Mouse (Mus musculus) kidney, postnatal 25 days (tissue): ENCODE measurements at regions not wholly inside any gene's neighbourhood (a gene's known extent, or its start where the extent isn't known, plus 50 kb on each side); places are given as distances from the start of the nearest gene placed in this dataset.
A peak's percentile ranks its signal among the peaks of the same experiment; 100 is the strongest.

ENCODE experiments used
- DNase-seq, 2 experiments: peaks; one replicate each; pipeline ENCODE4 v3.0.0; 2021; ENCODE audit warnings: mixed read lengths in 2 of 2

DNA sequence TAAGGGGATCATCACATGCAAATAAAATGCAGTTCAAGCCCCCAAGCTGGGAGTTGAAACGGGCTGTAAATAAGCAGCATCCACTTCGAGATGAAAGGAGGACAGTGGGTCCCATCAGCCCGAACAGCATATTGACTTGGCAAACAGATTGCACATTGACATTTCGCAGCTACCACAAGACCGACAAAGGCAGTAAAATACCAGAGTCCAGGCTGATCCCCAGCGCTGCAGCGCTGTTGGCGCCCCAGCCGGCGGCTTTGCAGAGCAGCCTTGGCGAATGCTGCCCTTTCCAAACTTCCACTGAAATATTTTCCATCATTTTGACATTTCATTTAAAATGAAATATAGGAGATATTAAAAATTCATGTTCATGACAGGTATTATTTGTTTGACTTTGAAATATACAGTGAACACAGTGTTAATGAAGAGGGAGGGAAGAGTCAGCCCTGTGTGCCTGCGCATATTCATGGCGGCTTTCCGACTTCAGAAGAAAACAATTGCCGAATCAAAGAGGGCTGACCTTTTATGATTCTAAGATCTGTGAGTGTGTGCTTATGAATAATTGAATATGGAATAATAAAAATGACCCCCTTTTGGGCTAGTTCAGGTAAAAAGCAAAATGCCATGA, 98.4 kb downstream of the Sqor start:
- no peak for DNase-seq

DNA sequence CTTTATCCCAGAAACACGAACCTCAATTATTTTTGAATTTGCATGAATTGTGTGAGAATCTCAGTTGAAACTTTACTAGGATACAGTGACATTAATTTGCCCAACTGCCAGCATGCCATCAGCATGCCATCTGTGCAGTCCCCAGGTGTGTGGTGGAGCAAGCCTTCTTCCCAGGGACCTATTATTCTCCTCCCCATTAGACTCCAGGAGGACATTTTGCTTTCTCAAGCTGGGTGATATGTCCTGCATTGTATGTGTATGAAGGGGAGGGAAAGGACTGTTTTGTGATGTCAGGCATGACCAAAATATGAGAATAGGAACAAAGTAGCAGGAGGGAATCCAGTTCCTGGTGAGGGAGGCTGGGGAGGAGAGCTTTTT, 98.9 kb downstream of the Sqor start:
- DNase-seq: no peak

DNA sequence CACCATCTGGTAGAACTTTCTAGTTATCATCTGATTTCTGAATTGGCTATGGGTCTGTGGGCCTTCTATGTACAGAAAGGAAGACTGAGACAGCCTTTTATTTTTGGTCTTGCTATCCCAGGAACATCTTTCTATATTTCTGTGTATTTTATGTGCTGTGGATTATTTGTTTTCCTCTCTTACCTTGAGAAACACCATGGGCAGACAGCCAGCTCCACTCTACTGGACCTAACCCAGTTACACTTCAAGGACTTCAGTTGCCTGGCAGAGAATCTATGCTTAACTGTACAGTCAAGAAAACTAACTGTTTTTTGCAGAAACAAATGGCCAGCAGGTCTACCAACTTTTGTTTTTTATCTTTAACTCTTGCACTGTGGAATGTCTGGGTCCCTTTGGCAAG, 122.1 kb downstream of the Sqor start:
- peak; percentile 67 to 84 for DNase-seq

DNA sequence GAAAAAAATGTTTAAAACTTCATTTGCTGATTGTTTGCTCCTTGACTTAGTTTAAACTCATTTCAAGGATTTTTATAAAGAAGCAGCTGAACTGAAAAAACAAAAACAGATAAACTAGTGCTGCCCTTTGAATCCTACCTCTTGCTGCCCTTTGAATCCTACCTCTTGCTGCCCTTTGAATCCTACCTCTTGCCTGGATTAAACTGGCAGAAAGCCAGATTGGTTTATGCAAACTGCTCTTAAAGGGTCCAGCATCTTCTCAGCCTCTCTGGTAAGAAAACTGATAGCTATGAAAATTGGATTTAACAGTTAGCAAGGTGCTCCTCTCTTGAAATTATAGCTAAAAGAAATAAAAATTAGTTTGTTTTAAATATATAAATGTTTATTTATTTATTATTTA, 122.5 kb downstream of the Sqor start:
- DNase-seq: peak; percentile 41 to 44

DNA sequence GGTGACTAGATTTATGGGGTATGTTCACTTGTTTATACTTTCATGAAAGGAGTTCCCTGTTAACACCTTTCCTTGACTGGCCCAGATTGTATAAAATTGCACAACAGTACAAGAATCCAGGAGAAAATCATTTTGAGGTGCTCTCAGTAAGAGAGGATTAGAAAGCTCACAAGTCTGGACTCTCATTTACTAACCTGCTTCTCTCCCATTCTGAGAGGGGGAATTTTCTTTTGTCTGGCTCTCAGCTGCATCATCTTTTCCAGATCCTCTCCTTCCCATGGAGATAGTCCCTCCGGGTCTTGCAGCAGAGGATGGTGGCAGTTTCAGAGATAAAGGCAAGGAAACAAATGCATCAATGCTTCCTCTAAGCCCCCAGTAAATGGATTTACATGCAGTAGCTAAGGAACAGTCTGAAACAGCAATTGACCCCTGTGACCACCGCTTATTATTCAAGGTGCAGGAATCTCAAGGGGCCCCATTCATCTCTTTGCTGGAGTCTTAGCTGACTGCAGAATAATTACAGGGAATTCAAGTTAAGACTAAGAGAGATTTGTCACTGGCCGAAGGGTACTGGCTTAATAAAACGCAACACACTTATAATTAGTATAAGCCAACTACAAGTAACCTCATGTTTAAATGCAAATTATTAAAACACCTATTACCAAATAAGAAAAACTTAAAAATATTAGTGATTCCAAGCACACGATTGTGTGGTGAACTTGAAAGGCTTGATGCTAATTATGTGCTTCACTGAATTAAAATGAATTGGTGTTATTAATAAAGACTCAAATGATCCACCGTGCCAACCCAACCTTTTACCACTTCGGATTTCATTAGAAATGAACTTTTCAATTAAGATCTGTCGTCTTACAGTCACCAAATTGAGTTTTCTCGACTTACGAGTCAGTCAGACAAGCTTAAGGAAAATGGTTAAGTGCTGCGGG, 140.4 kb downstream of the Sqor start:
- no peak for DNase-seq

DNA sequence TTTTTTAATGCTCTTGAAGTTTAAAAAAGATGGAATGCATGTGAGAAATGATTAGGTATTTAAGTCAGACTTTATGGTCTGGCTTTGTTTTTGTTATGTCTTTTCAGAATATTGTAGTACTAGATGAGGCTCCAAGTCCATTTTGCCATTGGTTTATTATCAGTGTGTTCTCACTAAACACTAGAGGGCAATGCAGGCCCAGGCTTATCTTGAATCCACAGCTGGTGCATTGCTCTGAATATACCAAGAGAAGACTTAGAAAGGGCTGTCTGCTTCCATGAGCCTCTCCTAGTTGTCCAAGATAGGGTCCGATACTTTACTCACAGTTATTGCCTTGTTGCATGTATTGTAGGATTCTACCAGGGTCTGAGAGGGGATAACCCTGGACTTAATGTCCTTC, 151.7 kb downstream of the Sqor start:
- DNase-seq: no peak

DNA sequence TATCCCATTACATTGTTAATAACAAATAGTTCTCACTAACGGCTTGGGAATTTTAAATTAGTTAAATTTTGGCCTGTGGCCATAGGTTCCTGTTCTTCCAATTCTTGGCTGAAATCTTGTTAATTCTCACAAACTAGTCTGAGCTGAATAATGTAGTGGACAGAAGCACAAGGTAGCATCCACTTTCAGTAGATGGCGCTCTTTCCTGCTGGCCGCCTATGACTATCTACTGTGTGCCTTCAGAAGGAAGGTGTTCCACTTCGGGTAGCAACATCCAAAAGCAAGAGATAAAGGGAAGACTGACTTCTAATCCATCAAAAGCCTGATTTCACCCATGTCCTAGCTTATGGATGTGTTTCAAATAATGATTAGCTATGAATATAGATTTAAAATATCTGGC, 172.9 kb downstream of the Sqor start:
- DNase-seq: peak in 1 of 2 experiments; percentile 30

DNA sequence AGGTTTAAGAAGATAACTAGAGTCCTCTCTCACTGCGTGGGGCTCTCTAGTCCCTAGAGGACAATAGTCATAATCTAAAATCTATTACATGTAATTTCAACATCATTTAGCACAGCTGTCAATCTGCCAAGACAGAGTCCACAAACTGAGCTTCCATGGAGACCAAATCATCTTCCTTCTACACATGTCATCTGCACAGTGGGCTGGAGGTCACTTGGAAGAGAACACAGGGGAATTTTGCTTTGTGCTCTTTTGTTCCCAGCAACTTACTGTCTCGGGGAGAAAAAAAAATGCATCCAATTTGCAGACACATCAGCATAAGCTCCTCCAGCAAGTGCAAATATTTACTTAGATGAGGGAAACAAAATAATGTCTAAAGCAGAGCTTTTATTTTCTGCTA, 179.8 kb downstream of the Sqor start:
- DNase-seq: no peak

DNA sequence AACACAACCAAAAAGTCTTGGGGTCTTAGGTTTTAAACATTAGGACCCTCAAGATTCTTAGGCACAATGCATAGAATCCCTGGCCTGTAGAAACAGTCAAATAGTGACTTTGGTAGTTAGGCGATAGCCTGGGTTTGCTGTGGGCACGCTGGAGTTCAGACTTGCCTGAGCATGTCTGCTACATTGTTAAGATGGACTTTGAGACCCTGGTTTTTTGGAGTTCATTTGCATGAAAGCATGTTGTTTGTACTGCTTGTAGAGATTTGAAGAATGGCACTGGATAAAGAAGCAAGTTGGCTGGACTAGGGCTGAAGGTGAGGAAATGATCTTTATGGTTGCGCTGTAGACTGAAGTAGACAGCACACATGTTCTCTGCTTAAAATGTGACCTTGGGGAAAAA, 180.9 kb downstream of the Sqor start:
- DNase-seq: no peak

DNA sequence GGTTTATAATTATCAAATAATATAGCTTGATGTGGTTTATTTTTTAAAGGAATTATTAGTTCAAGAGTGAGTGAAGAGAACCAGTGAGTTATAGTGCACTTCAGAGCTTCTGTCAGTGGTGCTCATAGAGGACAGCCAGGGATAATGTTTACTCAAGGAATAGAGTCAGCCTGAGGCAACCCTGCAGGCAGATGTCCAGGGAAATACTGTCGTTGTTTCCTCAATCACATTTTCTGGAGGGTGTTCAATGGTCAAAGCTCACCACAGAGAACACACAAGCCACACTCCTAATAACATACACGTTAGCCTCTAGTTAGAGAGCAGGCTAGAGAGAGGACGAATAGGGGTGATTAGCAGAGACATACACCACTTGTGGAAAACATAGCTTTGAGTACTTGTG, 184.0 kb downstream of the Sqor start:
- DNase-seq: no peak

DNA sequence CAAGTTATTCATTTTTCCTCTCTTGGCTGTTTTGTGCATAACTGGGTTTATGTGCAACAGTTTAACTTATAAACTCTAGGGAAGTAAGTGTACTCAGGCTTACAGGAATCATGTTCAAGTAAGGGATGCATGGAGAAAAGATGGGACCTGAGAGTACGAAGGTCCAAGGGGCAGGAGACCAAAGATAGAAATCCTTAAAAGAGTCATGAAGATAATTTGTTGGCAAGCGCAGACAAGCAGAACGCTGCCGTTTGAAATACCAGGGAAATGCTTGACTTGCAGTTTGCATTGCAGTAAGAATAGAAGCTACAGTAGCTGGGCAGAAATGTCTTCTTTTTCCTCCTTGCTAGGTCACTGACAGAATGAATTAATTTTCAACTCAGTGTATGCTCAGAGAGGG, 196.7 kb downstream of the Sqor start:
- DNase-seq: peak in 1 of 2 experiments; percentile 2

DNA sequence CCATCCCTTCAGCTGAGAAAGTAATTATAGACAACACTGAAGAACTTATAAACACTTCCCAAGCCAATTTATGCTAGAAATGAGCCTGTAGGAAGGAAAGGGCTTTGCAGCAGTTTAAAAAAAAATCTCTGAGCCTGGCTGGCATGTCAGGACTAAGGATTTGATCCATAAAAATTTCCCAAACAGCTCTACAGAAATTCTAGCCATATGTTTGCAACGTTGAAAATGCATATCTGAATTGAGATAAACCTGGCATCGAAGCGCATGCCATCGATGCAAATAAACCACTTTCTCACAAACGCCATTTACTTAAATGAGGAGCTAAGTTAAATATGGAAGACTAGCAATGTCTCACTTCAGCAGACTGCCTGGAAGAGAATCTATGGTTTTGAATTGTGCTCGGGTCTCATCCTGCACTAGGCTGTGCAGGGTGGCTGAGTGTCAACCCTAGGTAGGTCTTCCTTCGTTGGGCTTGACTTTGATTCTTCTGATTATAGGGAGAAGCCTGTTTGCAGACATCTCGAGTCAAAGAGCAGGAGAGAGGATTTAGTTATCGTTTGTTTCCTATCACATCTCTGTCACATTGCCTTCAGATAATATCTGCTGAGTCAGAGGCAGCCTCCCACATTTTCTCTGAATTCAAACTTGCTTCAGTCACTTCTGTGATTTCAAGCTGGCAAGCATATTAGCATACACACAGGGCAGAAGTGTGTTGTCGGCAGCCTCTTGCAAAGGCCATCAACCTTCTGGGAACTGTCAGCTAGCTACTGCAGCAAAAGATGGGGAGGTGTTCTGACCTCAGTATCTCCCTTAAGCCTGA, 204.0 kb downstream of the Sqor start:
- DNase-seq: no peak
